Mouse (Mus musculus): ENCODE measurements at regions not wholly inside any gene's neighbourhood (a gene's known extent, or its start where the extent isn't known, plus 50 kb on each side); places are given as distances from the start of the nearest gene placed in this dataset.

- ATAC-seq, result no peak
- Histone ChIP-seq H3K27me3 (peaks cover 44% of the 10 kb centered on the region), H3K9me3 (replicated peaks) (no peaks in the 10 kb centered on the region), H3K4me3 (no peak overlapping the region), H3K4me2 (no peak overlapping the region), H3K27ac (no peak overlapping the region), H3K4me1 (peaks cover 18% of the 10 kb centered on the region), H3K36me3 (ENCODE audit: poor library complexity, severe bottlenecking) (no peaks in the 10 kb centered on the region), H3K9ac (no peak overlapping the region)
- 16% methylated on average over 3 of the region's 3 CpGs for WGBS
These were observed 49.9 kb upstream of the Fzd10 start for GRCm38 (mm10) chr5:128550736-128551135.

GRCm38 (mm10) chr5:128549811-128550210 is 50.8 kb upstream of the Fzd10 start:
- peaks cover 18% of the 10 kb centered on the region for H3K4me1 ChIP-seq
- H3K9me3 ChIP-seq (replicated peaks), result no peaks in the 10 kb centered on the region
- no peak overlapping the region for H3K27ac ChIP-seq
- WGBS, result 89% methylated on average over 11 of the region's 11 CpGs
- no peaks in the 10 kb centered on the region for H3K36me3 ChIP-seq (ENCODE audit: poor library complexity, severe bottlenecking)
- ATAC-seq, result no peak
- H3K27me3 ChIP-seq, result peaks cover 44% of the 10 kb centered on the region
- no peak overlapping the region for H3K4me2 ChIP-seq
- H3K9ac ChIP-seq, result no peak overlapping the region
- H3K4me3 ChIP-seq, result no peak overlapping the region

- no peak for ATAC-seq
- H3K4me1 ChIP-seq, result peaks cover 8% of the 10 kb centered on the region
- no peak overlapping the region for H3K9ac ChIP-seq
- no peak overlapping the region for H3K27ac ChIP-seq
- H3K4me3 ChIP-seq, result no peak overlapping the region
- H3K4me2 ChIP-seq, result no peak overlapping the region
- H3K27me3 ChIP-seq, result peaks cover 27% of the 10 kb centered on the region
- no peaks in the 10 kb centered on the region for H3K9me3 ChIP-seq (replicated peaks)
- no peaks in the 10 kb centered on the region for H3K36me3 ChIP-seq (ENCODE audit: poor library complexity, severe bottlenecking)
- 39% methylated on average over 10 of the region's 10 CpGs for WGBS
These were observed 58.6 kb upstream of the Fzd10 start for GRCm38 (mm10) chr5:128542049-128542448.

- Histone ChIP-seq H3K4me1 (peaks cover 14% of the 10 kb centered on the region), H3K9ac (no peak overlapping the region), H3K4me2 (no peak overlapping the region), H3K36me3 (ENCODE audit: poor library complexity, severe bottlenecking) (no peaks in the 10 kb centered on the region), H3K27me3 (peaks cover 15% of the 10 kb centered on the region), H3K27ac (no peak overlapping the region), H3K4me3 (no peak overlapping the region), H3K9me3 (replicated peaks) (no peaks in the 10 kb centered on the region)
- 50% methylated on average over 5 of the region's 5 CpGs for WGBS
- no peak for ATAC-seq
These were observed 62.0 kb upstream of the Fzd10 start for GRCm38 (mm10) chr5:128538646-128539045.

- no peak overlapping the region for H3K9ac ChIP-seq
- no peak overlapping the region; the same call in 1 of the 2 replicates for H3K4me3 ChIP-seq
- peaks cover 8% of the 10 kb centered on the region for H3K27me3 ChIP-seq
- H3K4me2 ChIP-seq, result peak overlapping the region; percentile 41
- no peaks in the 10 kb centered on the region for H3K36me3 ChIP-seq (ENCODE audit: poor library complexity, severe bottlenecking)
- H3K9me3 ChIP-seq (replicated peaks), result no peaks in the 10 kb centered on the region
- no peak overlapping the region for H3K27ac ChIP-seq
- H3K4me1 ChIP-seq, result peaks cover 14% of the 10 kb centered on the region
- WGBS, result 59% methylated on average over 12 of the region's 12 CpGs
- no peak for ATAC-seq
These were observed 63.4 kb upstream of the Fzd10 start for GRCm38 (mm10) chr5:128537218-128537617.

- peaks cover 14% of the 10 kb centered on the region for H3K4me1 ChIP-seq
- no peak overlapping the region for H3K4me3 ChIP-seq
- H3K4me2 ChIP-seq, result peak overlapping the region; percentile 41
- H3K9me3 ChIP-seq (replicated peaks), result no peaks in the 10 kb centered on the region
- H3K27me3 ChIP-seq, result no peaks in the 10 kb centered on the region; the same call in none of the 2 replicates
- 28% methylated on average over 8 of the region's 8 CpGs for WGBS
- H3K36me3 ChIP-seq (ENCODE audit: poor library complexity, severe bottlenecking), result no peaks in the 10 kb centered on the region
- ATAC-seq, result no peak
- no peak overlapping the region for H3K9ac ChIP-seq
- H3K27ac ChIP-seq, result no peak overlapping the region
These were observed 64.3 kb upstream of the Fzd10 start for GRCm38 (mm10) chr5:128536393-128536792.

- Histone ChIP-seq H3K36me3 (ENCODE audit: poor library complexity, severe bottlenecking) (no peaks in the 10 kb centered on the region), H3K4me1 (peaks cover 9% of the 10 kb centered on the region; the same call in 1 of the 2 replicates), H3K4me3 (no peak overlapping the region), H3K27ac (no peak overlapping the region), H3K9ac (no peak overlapping the region), H3K27me3 (peaks cover 44% of the 10 kb centered on the region), H3K4me2 (no peak overlapping the region), H3K9me3 (replicated peaks) (no peaks in the 10 kb centered on the region)
- ATAC-seq, result no peak
- WGBS, result 37% methylated on average over 8 of the region's 9 CpGs
These were observed 73.4 kb upstream of the Fzd10 start for GRCm38 (mm10) chr5:128527241-128527640.

- peaks cover 47% of the 10 kb centered on the region for H3K27me3 ChIP-seq
- H3K9me3 ChIP-seq (replicated peaks), result no peaks in the 10 kb centered on the region
- peaks cover 9% of the 10 kb centered on the region; the same call in 1 of the 2 replicates for H3K4me1 ChIP-seq
- no peak for ATAC-seq
- H3K9ac ChIP-seq, result no peak overlapping the region
- H3K27ac ChIP-seq, result no peak overlapping the region
- H3K4me3 ChIP-seq, result no peak overlapping the region
- 88% methylated on average over 5 of the region's 5 CpGs for WGBS
- H3K36me3 ChIP-seq (ENCODE audit: poor library complexity, severe bottlenecking), result no peaks in the 10 kb centered on the region
- no peak overlapping the region for H3K4me2 ChIP-seq
These were observed 74.2 kb upstream of the Fzd10 start for GRCm38 (mm10) chr5:128526432-128526831.

- Histone ChIP-seq H3K36me3 (ENCODE audit: poor library complexity, severe bottlenecking) (no peaks in the 10 kb centered on the region), H3K27me3 (peaks cover 57% of the 10 kb centered on the region), H3K4me3 (no peak overlapping the region), H3K4me2 (no peak overlapping the region), H3K9ac (no peak overlapping the region), H3K9me3 (replicated peaks) (no peaks in the 10 kb centered on the region), H3K4me1 (peaks cover 9% of the 10 kb centered on the region; the same call in 1 of the 2 replicates), H3K27ac (no peak overlapping the region)
- ATAC-seq, result no peak
- WGBS, result 7% methylated on average over 26 of the region's 26 CpGs
These were observed 76.0 kb upstream of the Fzd10 start for GRCm38 (mm10) chr5:128524377-128525280.

- 41% methylated on average over 5 of the region's 5 CpGs for WGBS
- ATAC-seq, result peak; percentile 16; the same call in 1 of the 2 replicates
- peaks cover 59% of the 10 kb centered on the region for H3K27me3 ChIP-seq
These were observed 78.0 kb upstream of the Fzd10 start for GRCm38 (mm10) chr5:128522667-128523066.

GRCm38 (mm10) chr5:128517336-128517735 is 83.3 kb upstream of the Fzd10 start:
- H3K27me3 ChIP-seq, result peaks cover 35% of the 10 kb centered on the region; the same call in 1 of the 2 replicates

More at GRCm38 (mm10) chr5:128522667-128523066, 78.0 kb upstream of the Fzd10 start:
- H3K4me3 ChIP-seq, result no peak overlapping the region
- no peak overlapping the region for H3K4me2 ChIP-seq
- H3K27ac ChIP-seq, result no peak overlapping the region
- H3K9me3 ChIP-seq (replicated peaks), result no peaks in the 10 kb centered on the region
- H3K4me1 ChIP-seq, result peaks cover 9% of the 10 kb centered on the region; the same call in 1 of the 2 replicates
- H3K36me3 ChIP-seq (ENCODE audit: poor library complexity, severe bottlenecking), result no peaks in the 10 kb centered on the region
- H3K9ac ChIP-seq, result no peak overlapping the region

GRCm38 (mm10) chr5:128515343-128515742 is 82.5 kb upstream of the Tmem132d start:
- H3K4me2 ChIP-seq, result no peak overlapping the region
- H3K36me3 ChIP-seq (ENCODE audit: poor library complexity, severe bottlenecking), result no peaks in the 10 kb centered on the region
- H3K4me3 ChIP-seq, result no peak overlapping the region
- H3K27ac ChIP-seq, result no peak overlapping the region
- WGBS, result 5% methylated on average over 2 of the region's 2 CpGs
- H3K9me3 ChIP-seq (replicated peaks), result no peaks in the 10 kb centered on the region
- H3K4me1 ChIP-seq, result no peaks in the 10 kb centered on the region
- ATAC-seq, result no peak
- H3K27me3 ChIP-seq, result peaks cover 21% of the 10 kb centered on the region; the same call in 1 of the 2 replicates
- H3K9ac ChIP-seq, result no peak overlapping the region

More at GRCm38 (mm10) chr5:128517336-128517735, 83.3 kb upstream of the Fzd10 start:
- Histone ChIP-seq H3K4me2 (no peak overlapping the region), H3K27ac (no peak overlapping the region), H3K4me3 (no peak overlapping the region), H3K9me3 (replicated peaks) (no peaks in the 10 kb centered on the region), H3K36me3 (ENCODE audit: poor library complexity, severe bottlenecking) (no peaks in the 10 kb centered on the region), H3K9ac (no peak overlapping the region), H3K4me1 (no peaks in the 10 kb centered on the region)
- ATAC-seq, result no peak
- 62% methylated on average over 8 of the region's 8 CpGs for WGBS

All from forebrain, embryonic 13.5 days (tissue).